Mouse (Mus musculus): ENCODE results near the gene Dvl3.

Dvl3 gene

GRCm38 (mm10) chr16:20497980-20498676 is 18.7 kb upstream of the Dvl3 start:
- peak; percentile 58 for DNase-seq

GRCm38 (mm10) chr16:20498677-20499475 is 17.9 kb upstream of the Dvl3 start, which contains the start of gene Eif2b5:
Gene Eif2b5, plus strand, starts transcription at chr16:20498817.
- peak; percentile 97 for DNase-seq

GRCm38 (mm10) chr16:20506000-20506399 is 10.8 kb upstream of the Dvl3 start:
- no peak for DNase-seq

- DNase-seq: peak; percentile 73
Measured at GRCm38 (mm10) chr16:20509349-20509748, 7.4 kb upstream of the Dvl3 start.

GRCm38 (mm10) chr16:20511277-20511847 is 5.4 kb upstream of the Dvl3 start:
- DNase-seq: no peak

- DNase-seq: no peak
Measured at GRCm38 (mm10) chr16:20516032-20516431, 750 bp upstream of the Dvl3 start.

GRCm38 (mm10) chr16:20517216-20517615 is 434 bp downstream of the Dvl3 start:
- no peak for DNase-seq

- DNase-seq: no peak
Measured at GRCm38 (mm10) chr16:20517701-20518374, 1.1 kb downstream of the Dvl3 start.

GRCm38 (mm10) chr16:20523886-20524285 is 7.1 kb downstream of the Dvl3 start:
- DNase-seq: no peak

GRCm38 (mm10) chr16:20528779-20529178 is 12.0 kb downstream of the Dvl3 start:
- DNase-seq: no peak

- no peak for DNase-seq
Measured at GRCm38 (mm10) chr16:20529375-20529774, 12.6 kb downstream of the Dvl3 start.

GRCm38 (mm10) chr16:20530941-20531340 is 14.2 kb downstream of the Dvl3 start:
- no peak for DNase-seq

GRCm38 (mm10) chr16:20534617-20535295 is 18.0 kb downstream of the Dvl3 start:
- no peak for DNase-seq

GRCm38 (mm10) chr16:20535296-20536080 is 18.7 kb downstream of the Dvl3 start, which contains the start of gene Ap2m1:
Gene Ap2m1, plus strand, starts transcription at chr16:20535478.
- DNase-seq: peak; percentile 99

GRCm38 (mm10) chr16:20536081-20536665 is 19.4 kb downstream of the Dvl3 start:
- no peak for DNase-seq

- no peak for DNase-seq
Measured at GRCm38 (mm10) chr16:20537071-20537471, 20.3 kb downstream of the Dvl3 start.

- no peak for DNase-seq
Measured at GRCm38 (mm10) chr16:20537601-20538320, 21.0 kb downstream of the Dvl3 start.

- DNase-seq: no peak
Measured at GRCm38 (mm10) chr16:20539649-20540048, 22.9 kb downstream of the Dvl3 start.

- no peak for DNase-seq
Measured at GRCm38 (mm10) chr16:20540438-20540837, 23.7 kb downstream of the Dvl3 start.

GRCm38 (mm10) chr16:20545696-20546095 is 28.9 kb downstream of the Dvl3 start:
- DNase-seq: no peak

GRCm38 (mm10) chr16:20547423-20547822 is 30.6 kb downstream of the Dvl3 start:
- no peak for DNase-seq
